Mouse (Mus musculus): ENCODE measurements around the gene Sfmbt1. TPM values are rescaled to one million over a fixed set of nuclear protein-coding genes. Genes with fewer than 3 reads are reported as not detected.

Gene Sfmbt1
- polyA plus RNA-seq, 1 experiment from 2014 or later, result 17.4 TPM

GRCm38 (mm10) chr14:30734665-30735064, 20.0 kb downstream of the Sfmbt1 start:
- Histone ChIP-seq H3K4me1 (ENCODE audit: control insufficient read depth, insufficient read depth, low read length) (no peaks in the 10 kb centered on the region), H3K4me3 (ENCODE audit: low read depth, low read length) (no peak overlapping the region), H3K4me2 (ENCODE audit: low read length) (no peak overlapping the region), H3K9me3 (replicated peaks; ENCODE audit: control insufficient read depth, low read length, poor library complexity, severe bottlenecking) (no peaks in the 10 kb centered on the region), H3K9ac (ENCODE audit: low read depth, low read length) (no peak overlapping the region), H3K27me3 (ENCODE audit: control insufficient read depth, insufficient read depth, low read depth, low read length) (no peaks in the 10 kb centered on the region), H3K27ac (ENCODE audit: low read length) (no peak overlapping the region), H3K36me3 (ENCODE audit: control insufficient read depth, insufficient read depth, low read length) (no peaks in the 10 kb centered on the region)
- 94% methylated on average over 5 of the region's 5 CpGs for WGBS
- no peak for ATAC-seq

DNA sequence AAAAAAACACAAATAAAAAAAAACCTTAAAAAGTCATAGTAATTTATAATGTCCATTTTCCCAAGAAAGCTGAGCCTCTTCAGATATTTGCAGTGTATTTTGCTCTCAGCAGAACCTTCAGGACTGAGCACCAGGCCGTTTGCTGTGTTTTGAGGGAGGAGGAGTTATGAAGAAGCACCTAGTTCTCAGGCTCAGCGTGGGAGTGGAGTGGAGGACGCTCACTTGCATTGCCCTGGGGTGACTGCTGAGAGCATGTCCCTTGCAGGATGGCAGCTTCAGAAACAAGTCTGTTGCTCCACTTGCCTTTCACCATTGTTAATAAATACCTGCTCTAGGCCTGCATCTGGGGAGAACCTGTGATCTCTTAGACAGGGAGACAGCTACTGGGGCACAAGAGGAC, 21.2 kb downstream of the Sfmbt1 start:
- no peak overlapping the region for H3K4me2 ChIP-seq (ENCODE audit: low read length)

DNA sequence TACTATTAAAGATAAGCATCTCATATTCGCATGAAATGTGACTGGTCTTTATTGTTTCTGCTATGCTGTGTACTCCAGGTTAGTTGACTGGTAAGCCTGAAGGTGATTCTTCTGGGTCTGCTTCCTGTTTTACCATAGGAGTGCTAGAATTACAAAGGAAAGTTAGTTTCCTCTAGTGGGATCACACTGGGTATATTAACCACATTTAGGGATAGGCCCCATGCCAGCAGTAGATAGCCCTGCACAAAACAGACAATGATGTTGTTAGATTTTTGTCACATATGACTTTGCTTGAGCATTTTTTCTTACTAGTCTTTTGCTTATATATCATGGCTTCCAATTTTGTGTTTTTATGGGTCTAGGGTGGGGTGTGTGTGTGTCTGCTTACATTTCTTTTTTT, 21.8 kb downstream of the Sfmbt1 start:
- no peaks in the 10 kb centered on the region for H3K9me3 ChIP-seq (replicated peaks; ENCODE audit: control insufficient read depth, low read length, poor library complexity, severe bottlenecking)
- no peak overlapping the region for H3K9ac ChIP-seq (ENCODE audit: low read depth, low read length)
- H3K27ac ChIP-seq (ENCODE audit: low read length), result no peak overlapping the region
- no peak overlapping the region for H3K4me2 ChIP-seq (ENCODE audit: low read length)
- no peak overlapping the region for H3K4me3 ChIP-seq (ENCODE audit: low read depth, low read length)
- ATAC-seq, result no peak
- H3K27me3 ChIP-seq (ENCODE audit: control insufficient read depth, insufficient read depth, low read depth, low read length), result no peaks in the 10 kb centered on the region
- 100% methylated on average over 1 of the region's 1 CpGs for WGBS
- no peaks in the 10 kb centered on the region for H3K36me3 ChIP-seq (ENCODE audit: control insufficient read depth, insufficient read depth, low read length)
- no peaks in the 10 kb centered on the region for H3K4me1 ChIP-seq (ENCODE audit: control insufficient read depth, insufficient read depth, low read length)

More for the DNA sequence above, 21.2 kb downstream of the Sfmbt1 start:
- ATAC-seq, result no peak
- Histone ChIP-seq H3K27ac (ENCODE audit: low read length) (no peak overlapping the region), H3K4me3 (ENCODE audit: low read depth, low read length) (no peak overlapping the region), H3K4me1 (ENCODE audit: control insufficient read depth, insufficient read depth, low read length) (no peaks in the 10 kb centered on the region), H3K9ac (ENCODE audit: low read depth, low read length) (no peak overlapping the region), H3K9me3 (replicated peaks; ENCODE audit: control insufficient read depth, low read length, poor library complexity, severe bottlenecking) (no peaks in the 10 kb centered on the region), H3K27me3 (ENCODE audit: control insufficient read depth, insufficient read depth, low read depth, low read length) (no peaks in the 10 kb centered on the region), H3K36me3 (ENCODE audit: control insufficient read depth, insufficient read depth, low read length) (no peaks in the 10 kb centered on the region)
- 85% methylated on average over 3 of the region's 3 CpGs for WGBS

DNA sequence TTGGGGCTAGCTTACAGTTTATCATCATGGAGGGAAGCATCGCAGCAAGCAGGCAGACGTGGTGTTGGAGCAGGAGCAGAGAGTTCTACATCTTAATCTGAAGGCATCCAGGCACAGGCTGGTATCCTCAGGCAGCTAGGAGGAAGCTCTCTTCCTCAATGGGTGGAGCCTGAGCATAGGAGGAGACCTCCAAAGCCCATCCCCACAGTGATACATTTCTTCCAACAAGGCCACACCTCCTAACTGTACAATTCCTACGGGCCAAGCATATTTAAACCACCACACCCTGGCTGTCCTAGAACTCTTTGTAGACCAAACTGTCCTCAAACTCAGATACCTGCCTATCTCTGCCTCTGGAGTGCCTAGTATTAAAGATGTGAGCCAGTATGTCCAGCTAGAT, 29.2 kb downstream of the Sfmbt1 start:
- Histone ChIP-seq H3K4me2 (ENCODE audit: low read length) (no peak overlapping the region), H3K9ac (ENCODE audit: low read depth, low read length) (no peak overlapping the region), H3K36me3 (ENCODE audit: control insufficient read depth, insufficient read depth, low read length) (0 out of 2 replicates have a peak, but pooled peaks cover 2% of the 10 kb centered on the region), H3K4me1 (ENCODE audit: control insufficient read depth, insufficient read depth, low read length) (no peaks in the 10 kb centered on the region), H3K4me3 (ENCODE audit: low read depth, low read length) (no peak overlapping the region), H3K27me3 (ENCODE audit: control insufficient read depth, insufficient read depth, low read depth, low read length) (no peaks in the 10 kb centered on the region), H3K27ac (ENCODE audit: low read length) (no peak overlapping the region), H3K9me3 (replicated peaks; ENCODE audit: control insufficient read depth, low read length, poor library complexity, severe bottlenecking) (no peaks in the 10 kb centered on the region)
- WGBS, result 77% methylated on average over 3 of the region's 3 CpGs
- ATAC-seq, result no peak

- H3K27me3 ChIP-seq (ENCODE audit: control insufficient read depth, insufficient read depth, low read depth, low read length), result no peaks in the 10 kb centered on the region
- no peak overlapping the region for H3K27ac ChIP-seq (ENCODE audit: low read length)
- ATAC-seq, result no peak
- no peak overlapping the region for H3K4me2 ChIP-seq (ENCODE audit: low read length)
- no peak overlapping the region for H3K9ac ChIP-seq (ENCODE audit: low read depth, low read length)
- H3K36me3 ChIP-seq (ENCODE audit: control insufficient read depth, insufficient read depth, low read length), result 0 out of 2 replicates have a peak, but pooled peaks cover 2% of the 10 kb centered on the region
- no peak overlapping the region for H3K4me3 ChIP-seq (ENCODE audit: low read depth, low read length)
- no peaks in the 10 kb centered on the region for H3K9me3 ChIP-seq (replicated peaks; ENCODE audit: control insufficient read depth, low read length, poor library complexity, severe bottlenecking)
- H3K4me1 ChIP-seq (ENCODE audit: control insufficient read depth, insufficient read depth, low read length), result no peaks in the 10 kb centered on the region
- WGBS, result 97% methylated on average over 1 of the region's 1 CpGs
These were observed 31.5 kb downstream of the Sfmbt1 start for GRCm38 (mm10) chr14:30746160-30746559.

DNA sequence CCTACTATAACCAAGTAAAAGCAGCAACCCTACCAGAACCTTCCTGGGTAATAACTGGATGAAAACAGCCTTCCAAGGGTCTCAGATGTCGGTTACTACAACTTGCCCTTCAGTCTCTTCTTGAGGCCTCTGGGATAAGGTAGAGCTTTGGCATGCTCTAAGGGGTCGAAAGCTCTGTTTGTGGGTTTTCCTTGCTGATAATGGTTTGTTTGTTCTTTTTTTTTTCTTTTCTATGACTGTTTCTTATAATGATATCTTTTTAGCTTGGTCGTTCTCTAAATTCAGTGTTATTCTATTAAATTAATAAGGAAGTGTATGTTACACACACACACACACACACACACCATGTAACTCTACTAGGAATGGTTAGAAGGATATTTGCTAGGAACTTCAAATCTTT, 42.6 kb downstream of the Sfmbt1 start:
- ATAC-seq, result no peak
- Histone ChIP-seq H3K36me3 (ENCODE audit: control insufficient read depth, insufficient read depth, low read length) (no peaks in the 10 kb centered on the region), H3K9ac (ENCODE audit: low read depth, low read length) (no peak overlapping the region), H3K27ac (ENCODE audit: low read length) (no peak overlapping the region), H3K4me3 (ENCODE audit: low read depth, low read length) (no peak overlapping the region), H3K4me1 (ENCODE audit: control insufficient read depth, insufficient read depth, low read length) (no peaks in the 10 kb centered on the region), H3K4me2 (ENCODE audit: low read length) (no peak overlapping the region), H3K9me3 (replicated peaks; ENCODE audit: control insufficient read depth, low read length, poor library complexity, severe bottlenecking) (no peaks in the 10 kb centered on the region), H3K27me3 (ENCODE audit: control insufficient read depth, insufficient read depth, low read depth, low read length) (no peaks in the 10 kb centered on the region)
- 90% methylated on average over 3 of the region's 3 CpGs for whole genome bisulfite sequencing

DNA sequence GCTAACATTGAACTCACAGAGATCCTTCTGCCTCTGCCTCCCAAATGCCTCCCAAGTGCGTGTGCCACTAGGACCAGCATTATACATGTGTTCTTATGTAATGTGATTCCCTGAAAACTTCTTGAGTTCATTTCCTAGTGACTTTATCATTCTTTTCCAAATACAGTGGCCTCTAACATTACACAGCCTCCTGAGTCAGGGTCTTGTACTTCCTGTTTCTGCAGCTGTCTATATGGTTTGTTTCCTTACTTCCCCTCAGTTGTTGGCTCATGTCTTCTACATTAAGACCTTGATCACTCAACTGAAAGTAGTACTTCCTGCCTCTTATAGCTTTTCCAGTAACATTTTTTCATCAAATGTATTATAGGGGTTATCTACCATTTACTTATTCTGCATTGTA, 46.6 kb downstream of the Sfmbt1 start:
- Histone ChIP-seq H3K4me1 (ENCODE audit: control insufficient read depth, insufficient read depth, low read length) (no peaks in the 10 kb centered on the region), H3K27ac (ENCODE audit: low read length) (no peak overlapping the region), H3K9me3 (replicated peaks; ENCODE audit: control insufficient read depth, low read length, poor library complexity, severe bottlenecking) (no peaks in the 10 kb centered on the region), H3K27me3 (ENCODE audit: control insufficient read depth, insufficient read depth, low read depth, low read length) (no peaks in the 10 kb centered on the region), H3K4me2 (ENCODE audit: low read length) (no peak overlapping the region), H3K4me3 (ENCODE audit: low read depth, low read length) (no peak overlapping the region), H3K9ac (ENCODE audit: low read depth, low read length) (no peak overlapping the region), H3K36me3 (ENCODE audit: control insufficient read depth, insufficient read depth, low read length) (no peaks in the 10 kb centered on the region)
- no peak for ATAC-seq
- 97% methylated on average over 1 of the region's 1 CpGs for WGBS

GRCm38 (mm10) chr14:30762131-30762903, 47.7 kb downstream of the Sfmbt1 start:
- H3K4me2 ChIP-seq (ENCODE audit: low read length), result no peak overlapping the region
- H3K4me1 ChIP-seq (ENCODE audit: control insufficient read depth, insufficient read depth, low read length), result no peaks in the 10 kb centered on the region
- no peak overlapping the region for H3K9ac ChIP-seq (ENCODE audit: low read depth, low read length)
- no peak overlapping the region for H3K27ac ChIP-seq (ENCODE audit: low read length)
- no peaks in the 10 kb centered on the region for H3K9me3 ChIP-seq (replicated peaks; ENCODE audit: control insufficient read depth, low read length, poor library complexity, severe bottlenecking)
- H3K36me3 ChIP-seq (ENCODE audit: control insufficient read depth, insufficient read depth, low read length), result no peaks in the 10 kb centered on the region
- WGBS, result 94% methylated on average over 7 of the region's 7 CpGs
- no peaks in the 10 kb centered on the region for H3K27me3 ChIP-seq (ENCODE audit: control insufficient read depth, insufficient read depth, low read depth, low read length)
- no peak overlapping the region for H3K4me3 ChIP-seq (ENCODE audit: low read depth, low read length)
- no peak for ATAC-seq

GRCm38 (mm10) chr14:30762904-30763568, 48.4 kb downstream of the Sfmbt1 start:
- H3K36me3 ChIP-seq (ENCODE audit: control insufficient read depth, insufficient read depth, low read length), result peaks cover 5% of the 10 kb centered on the region; the same call in 1 of the 2 replicates
- no peaks in the 10 kb centered on the region for H3K4me1 ChIP-seq (ENCODE audit: control insufficient read depth, insufficient read depth, low read length)
- no peak overlapping the region for H3K9ac ChIP-seq (ENCODE audit: low read depth, low read length)
- no peaks in the 10 kb centered on the region for H3K27me3 ChIP-seq (ENCODE audit: control insufficient read depth, insufficient read depth, low read depth, low read length)
- H3K9me3 ChIP-seq (replicated peaks; ENCODE audit: control insufficient read depth, low read length, poor library complexity, severe bottlenecking), result no peaks in the 10 kb centered on the region
- no peak overlapping the region for H3K4me2 ChIP-seq (ENCODE audit: low read length)
- no peak overlapping the region for H3K27ac ChIP-seq (ENCODE audit: low read length)
- ATAC-seq, result no peak
- 84% methylated on average over 5 of the region's 5 CpGs for WGBS
- no peak overlapping the region for H3K4me3 ChIP-seq (ENCODE audit: low read depth, low read length)

Measured in midbrain, embryonic 16.5 days (tissue).